Mouse (Mus musculus) ES-E14 (cell line): ENCODE data around the gene Alox5. TPM values are rescaled to one million over a fixed set of nuclear protein-coding genes. Genes with fewer than 3 reads are reported as not detected.

ENCODE experiments used
- DNase-seq: peaks from one replicate; pipeline ENCODE4 v3.0.0-alpha.2; 2013; ENCODE audit warnings: low read depth, low spot score
- H3K27ac ChIP-seq: 2 replicates; pipeline ENCODE4 v1.5.1; 2012; ENCODE audit warnings: low read depth, mild to moderate bottlenecking, low read length, moderate library complexity, mixed read lengths; ENCODE audit not compliant: poor library complexity, insufficient read depth, severe bottlenecking
- H3K36me3 ChIP-seq: 2 replicates; pipeline ENCODE4 v1.6.1; 2012; ENCODE audit warnings: mild to moderate bottlenecking, low read length, moderate library complexity, mixed read lengths; ENCODE audit not compliant: control insufficient read depth, poor library complexity, insufficient read depth, severe bottlenecking
- H3K4me1 ChIP-seq, 2 experiments: fragments of 150-350 bp in 1 of 2; sonication (generic) in 1 of 2; 2 replicates each; pipeline ENCODE4 v1.6.1; 2012; ENCODE audit warnings: low read length in 2 of 2, mild to moderate bottlenecking in 1 of 2, mixed read lengths in 1 of 2; ENCODE audit not compliant: control insufficient read depth in 2 of 2, insufficient read depth in 2 of 2, poor library complexity in 1 of 2
- H3K4me3 ChIP-seq, 2 experiments: fragments of 150-350 bp in 1 of 2; sonication (generic) in 1 of 2; 2 replicates each; pipeline ENCODE4 v1.5.1; 2012; ENCODE audit warnings: low read length in 2 of 2, low read depth in 1 of 2, mild to moderate bottlenecking in 1 of 2, mixed read lengths in 1 of 2; ENCODE audit not compliant: insufficient read depth in 1 of 2, poor library complexity in 1 of 2, severe bottlenecking in 1 of 2
- H3K9ac ChIP-seq: 2 replicates; pipeline ENCODE4 v1.6.1; 2012; ENCODE audit warnings: low read depth, mild to moderate bottlenecking, low read length, mixed read lengths; ENCODE audit not compliant: poor library complexity, insufficient read depth, severe bottlenecking
- H3K9me3 ChIP-seq: fragments of 150-350 bp; sonication (generic); 2 replicates; pipeline ENCODE4 v1.6.1; 2012; ENCODE audit warnings: low read depth, mild to moderate bottlenecking, low read length; ENCODE audit not compliant: control insufficient read depth, insufficient read depth
- CHD2 ChIP-seq: IDR thresholded peaks from 2 replicates; pipeline ENCODE4 v1.6.1; 2014; ENCODE audit warnings: mild to moderate bottlenecking, low read depth, low read length, inconsistent platforms
- HCFC1 ChIP-seq: IDR thresholded peaks from 2 replicates; pipeline ENCODE4 v1.6.1; 2012; ENCODE audit warnings: low read length, inconsistent platforms, borderline replicate concordance; ENCODE audit not compliant: insufficient read depth
- MAFK ChIP-seq: IDR thresholded peaks from 2 replicates; pipeline ENCODE4 v1.6.1; 2014; ENCODE audit warnings: mild to moderate bottlenecking, low read depth, low read length, inconsistent platforms; ENCODE audit not compliant: insufficient read depth
- ZC3H11A ChIP-seq: IDR thresholded peaks from 2 replicates; pipeline ENCODE4 v1.6.1; 2012; ENCODE audit warnings: low read depth, mild to moderate bottlenecking, inconsistent platforms, low read length, borderline replicate concordance
- ZNF384 ChIP-seq: IDR thresholded peaks from 2 replicates; pipeline ENCODE4 v1.6.1; 2012; ENCODE audit warnings: low read depth, low read length, inconsistent platforms
- in situ Hi-C, 2 experiments: fragments of 600-800 bp; cut with MboI; formaldehyde crosslinking; loops; one replicate each; pipeline ENCODE4 v1.15.1; 2025; ENCODE audit warnings: low sequenced_read_pairs in 2 of 2, inconsistent platforms in 1 of 2; ENCODE audit not compliant: unreplicated experiment in 2 of 2
- total RNA-seq: library from RNA; depleted of rRNA; stranded (reverse); fragments of 300-350 nt; gene quantifications from 2 replicates; pipeline ENCODE4 v1.2.3, GENCODE M21; 2012

Alox5 gene
- total RNA-seq, 1 experiment: 3.3 TPM

GRCm38 (mm10) chr6:116371500-116371899 is 89.5 kb downstream of the Alox5 start:
- in situ Hi-C loops: no loop called here
- H3K9me3 ChIP-seq: no peaks in the 10 kb centered on the region
- no peak overlapping the region for H3K9ac ChIP-seq
- DNase-seq: no peak
- peaks cover 0 to 10% of the 10 kb centered on the region in 2 experiments; a peak in 1 of 4 replicates for H3K4me1 ChIP-seq
- no peaks in the 10 kb centered on the region for H3K36me3 ChIP-seq
- TF ChIP-seq MAFK (no peak), ZC3H11A (no peak), CHD2 (no peak), ZNF384 (no peak), HCFC1 (no peak)
- H3K27ac ChIP-seq: no peak overlapping the region
- H3K4me3 ChIP-seq: no peak overlapping the region

- Histone ChIP-seq H3K4me3 (no peak overlapping the region), H3K9ac (no peak overlapping the region), H3K4me1 (peaks cover 0 to 10% of the 10 kb centered on the region in 2 experiments; a peak in 1 of 4 replicates), H3K36me3 (no peaks in the 10 kb centered on the region), H3K27ac (no peak overlapping the region), H3K9me3 (no peaks in the 10 kb centered on the region)
- no peak for TF ChIP-seq ZNF384
- no peak for TF ChIP-seq ZC3H11A
- TF ChIP-seq HCFC1: no peak
- in situ Hi-C loops: no loop called here
- no peak for DNase-seq
Observed at GRCm38 (mm10) chr6:116370216-116370976, 90.6 kb downstream of the Alox5 start.

GRCm38 (mm10) chr6:116369811-116370210 is 91.2 kb downstream of the Alox5 start:
- no peak for DNase-seq
- TF ChIP-seq MAFK (no peak), ZNF384 (no peak), CHD2 (no peak), HCFC1 (no peak), ZC3H11A (no peak)
- no peak overlapping the region for H3K9ac ChIP-seq
- no peaks in the 10 kb centered on the region for H3K9me3 ChIP-seq
- no peak overlapping the region for H3K4me3 ChIP-seq
- peaks cover 0 to 10% of the 10 kb centered on the region in 2 experiments; a peak in 1 of 4 replicates for H3K4me1 ChIP-seq
- in situ Hi-C loops: no loop called here
- H3K27ac ChIP-seq: no peak overlapping the region
- H3K36me3 ChIP-seq: no peaks in the 10 kb centered on the region

GRCm38 (mm10) chr6:116367971-116368370 is 93.0 kb downstream of the Alox5 start:
- no peak overlapping the region for H3K27ac ChIP-seq

GRCm38 (mm10) chr6:116361993-116362392 is 99.0 kb downstream of the Alox5 start:
- Histone ChIP-seq H3K36me3 (no peaks in the 10 kb centered on the region), H3K27ac (no peak overlapping the region), H3K9ac (no peak overlapping the region), H3K4me1 (peaks cover 0 to 12% of the 10 kb centered on the region in 2 experiments; a peak in 1 of 4 replicates), H3K9me3 (no peaks in the 10 kb centered on the region), H3K4me3 (no peak overlapping the region)
- in situ Hi-C loops: no loop called here
- TF ChIP-seq HCFC1 (no peak), ZC3H11A (no peak), CHD2 (no peak), MAFK (no peak), ZNF384 (no peak)
- no peak for DNase-seq

More at GRCm38 (mm10) chr6:116367971-116368370, 93.0 kb downstream of the Alox5 start:
- no peaks in the 10 kb centered on the region for H3K9me3 ChIP-seq
- TF ChIP-seq MAFK (no peak), CHD2 (no peak), ZNF384 (no peak), ZC3H11A (no peak), HCFC1 (no peak)
- peaks cover 0 to 10% of the 10 kb centered on the region in 2 experiments; a peak in 1 of 4 replicates for H3K4me1 ChIP-seq
- H3K9ac ChIP-seq: no peak overlapping the region
- in situ Hi-C loops: no loop called here
- no peaks in the 10 kb centered on the region for H3K36me3 ChIP-seq
- H3K4me3 ChIP-seq: no peak overlapping the region
- no peak for DNase-seq
